Mouse (Mus musculus) adrenal gland, adult 10 weeks (tissue): ENCODE measurements around the gene Gm3696. TPM values are rescaled to one million over a fixed set of nuclear protein-coding genes. Genes with fewer than 3 reads are reported as not detected.

Source experiments
- polyA plus RNA-seq: library from polyadenylated mRNA; stranded (reverse); fragments of 350-450 nt; fragmentation: Illumina TruSeq; extraction: RNeasy Lipid Tissue Mini Kit (QIAGEN cat#74804); gene quantifications from one replicate; pipeline ENCODE4 v1.2.3, GENCODE M21; 2014; ENCODE audit warnings: low read depth, low replicate concordance

The Gm3696 gene
- 0.87 TPM for polyA plus RNA-seq

GRCm38 (mm10) chr14:7100521-7100920 lies at the start of gene Gm3696:
TSS of gene Gm3696 (minus strand) at chr14:7100621.

GRCm38 (mm10) chr14:7125312-7125711 lies 24.9 kb upstream of the Gm3696 start, which contains the start of gene Gm6676:
TSS of gene Gm6676 (minus strand) at chr14:7125412.

GRCm38 (mm10) chr14:7044870-7045269 lies 55.6 kb downstream of the Gm3696 start, which contains the start of gene Gm3685:
TSS of gene Gm3685 (minus strand) at chr14:7044970.

Other genes starting within 250 kb of the Gm3696 start
- not detected for gene Gm3667, start 210.7 kb downstream of the Gm3696 start, polyA plus RNA-seq
- not detected for gene Gm6356, start 126.8 kb downstream of the Gm3696 start, polyA plus RNA-seq
- gene Gm10406, start 73.2 kb downstream of the Gm3696 start, polyA plus RNA-seq: not detected
- gene Gm3685, start 55.7 kb downstream of the Gm3696 start, polyA plus RNA-seq: not detected
- not detected for gene Gm6676, start 24.8 kb upstream of the Gm3696 start, polyA plus RNA-seq
- gene Gm3512, start 73.9 kb upstream of the Gm3696 start, polyA plus RNA-seq: 2.0 TPM
- not detected for gene Gm16434, start 93.9 kb upstream of the Gm3696 start, polyA plus RNA-seq
- not detected for gene Gm3727, start 164.1 kb upstream of the Gm3696 start, polyA plus RNA-seq
- gene Gm3739, start 214.4 kb upstream of the Gm3696 start, polyA plus RNA-seq: not detected
- gene Gm5797, start 231.8 kb upstream of the Gm3696 start, polyA plus RNA-seq: not detected